Mouse (Mus musculus) left cerebral cortex, adult 6 months (tissue): ENCODE measurements around the gene Unc5b. TPM values are rescaled to one million over a fixed set of nuclear protein-coding genes. Genes with fewer than 3 reads are reported as not detected.

Experiments used
- long read RNA-seq, 2 experiments: library from polyadenylated mRNA; unstranded; transcript quantifications; one replicate each; pipeline ENCODE4 v2.0.0; 2019 to 2020
- polyA plus RNA-seq: library from polyadenylated mRNA; unstranded; fragments of <200 nt; fragmentation: Nextera tagmentation; gene quantifications from 2 replicates; pipeline ENCODE4 v1.2.3, GENCODE M21; 2021

Gene Unc5b
- polyA plus RNA-seq = 1.7 and 5.8 TPM in 2 replicates
- long read RNA-seq, experiment 1, partial matches to known transcripts = 1 of 3 reads
- long read RNA-seq, experiment 1, other reads (novel, unspliced or antisense) = 2 of 3 reads
- long read RNA-seq, experiment 2, partial matches to known transcripts = 1 of 9 reads
- long read RNA-seq, experiment 2, other reads (novel, unspliced or antisense) = 8 of 9 reads

DNA sequence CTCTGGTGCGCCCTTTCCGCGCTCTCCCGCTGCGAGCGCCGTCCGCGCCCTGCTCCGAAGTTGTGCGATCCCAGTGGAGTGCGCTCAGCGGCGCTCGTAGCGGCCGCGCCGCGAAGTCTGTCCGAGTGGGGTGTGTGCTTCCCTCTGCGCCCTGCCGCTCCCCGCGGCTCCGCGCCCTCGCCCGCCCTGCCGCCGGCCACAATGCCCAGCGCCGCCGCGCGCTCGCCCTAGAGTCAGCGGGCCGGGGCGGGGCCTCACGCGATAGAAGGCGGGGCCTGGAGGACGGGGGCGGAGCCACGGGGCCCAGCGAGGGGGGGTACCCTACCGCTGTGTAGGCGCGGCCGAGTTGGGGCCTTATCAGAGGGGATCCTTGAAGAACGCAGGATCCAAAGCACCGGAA is at the start of gene Unc5b:
Unc5b (minus strand) TSS at position 203 of the 400 bp plus-strand sequence.

GRCm38 (mm10) chr10:60752040-60753020 is 79.1 kb downstream of the Unc5b start, which contains the start of gene Slc29a3:
Slc29a3 (minus strand) TSS chr10:60752794.

Other genes starting within 250 kb of the Unc5b start
- gene Cdh23, start 135.1 kb downstream of the Unc5b start, polyA plus RNA-seq = 0.59 and 1.2 TPM in 2 replicates
- gene Slc29a3, start 78.8 kb downstream of the Unc5b start, polyA plus RNA-seq = 7.2 and 7.3 TPM in 2 replicates